Mouse (Mus musculus) layer of hippocampus, postnatal 25 days (tissue): ENCODE data around the gene Cd52. TPM values are rescaled to one million over a fixed set of nuclear protein-coding genes. Genes with fewer than 3 reads are reported as not detected.
"Not testable (repeated sequence)": the region's sequence is repeated elsewhere in the genome, so short reads cannot be mapped to it uniquely, and the experiment has no call there.

Experiments used
- DNase-seq, 2 experiments: peaks; one replicate each; pipeline ENCODE4 v3.0.0; 2022; ENCODE audit warnings: mixed read lengths in 2 of 2, low spot score in 1 of 2; ENCODE audit errors: extremely low spot score in 1 of 2
- total RNA-seq, 2 experiments: library from RNA; stranded (reverse); gene quantifications; 2 replicates each; pipeline ENCODE4 v1.2.3; 2021

Cd52 gene
- 1 to 10 TPM; 1.6 TPM for total RNA-seq

DNA sequence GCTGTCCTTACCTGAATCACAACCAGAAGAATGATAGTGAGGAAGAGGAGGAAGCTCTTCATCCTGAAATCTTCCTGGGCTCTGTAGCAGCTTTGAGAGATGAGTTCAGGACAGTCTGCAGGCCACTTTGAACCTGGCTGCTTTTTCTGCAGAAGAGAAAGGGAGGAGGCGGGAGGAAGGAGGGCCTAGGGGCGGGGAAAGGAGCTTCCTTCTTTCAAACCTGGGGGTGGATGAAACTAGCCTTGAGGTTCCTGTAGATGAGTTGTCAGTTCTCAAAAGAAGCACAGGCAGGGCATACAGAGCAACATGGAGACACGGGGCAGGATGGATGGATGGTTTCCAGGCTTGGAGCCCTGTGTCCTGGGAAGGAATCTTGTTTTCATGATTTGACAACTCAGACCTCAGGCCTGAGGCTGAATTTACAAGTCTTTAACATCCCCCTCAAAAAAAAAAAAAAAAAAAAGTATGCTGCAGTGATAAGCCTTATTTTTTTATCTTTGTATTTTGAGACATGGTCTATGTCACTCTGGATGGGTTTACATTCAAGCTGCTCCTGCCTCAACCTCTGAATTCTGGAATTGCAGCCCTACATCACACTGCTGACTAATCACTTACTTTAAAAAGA, at the start of gene Cd52:
Gene Cd52 (minus strand): TSS at position 160 of the 625 bp plus-strand sequence.
- DNase-seq = no peak

DNA sequence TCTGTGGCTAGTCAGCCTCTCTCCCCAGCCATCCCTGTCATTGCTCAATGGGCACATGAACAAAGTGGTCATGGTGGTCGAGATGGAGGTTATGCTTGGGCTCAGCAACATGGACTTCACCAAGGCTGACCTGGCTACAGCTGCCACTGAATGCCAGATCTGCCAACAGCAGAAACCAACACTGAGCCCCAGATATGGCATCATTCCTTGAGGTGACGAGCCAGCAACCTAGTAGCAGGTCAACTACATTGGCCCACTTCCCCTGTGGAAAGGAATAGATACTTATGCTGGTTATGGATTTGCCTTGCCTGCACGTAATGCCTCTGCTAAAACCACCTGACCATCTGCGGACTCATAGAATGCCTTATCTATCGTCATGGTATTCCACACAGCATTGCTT, 49.4 kb upstream of the Cd52 start:
- DNase-seq = not testable (repeated sequence)

GRCm38 (mm10) chr4:134138857-134139256, 44.0 kb upstream of the Cd52 start:
- DNase-seq = no peak

DNA sequence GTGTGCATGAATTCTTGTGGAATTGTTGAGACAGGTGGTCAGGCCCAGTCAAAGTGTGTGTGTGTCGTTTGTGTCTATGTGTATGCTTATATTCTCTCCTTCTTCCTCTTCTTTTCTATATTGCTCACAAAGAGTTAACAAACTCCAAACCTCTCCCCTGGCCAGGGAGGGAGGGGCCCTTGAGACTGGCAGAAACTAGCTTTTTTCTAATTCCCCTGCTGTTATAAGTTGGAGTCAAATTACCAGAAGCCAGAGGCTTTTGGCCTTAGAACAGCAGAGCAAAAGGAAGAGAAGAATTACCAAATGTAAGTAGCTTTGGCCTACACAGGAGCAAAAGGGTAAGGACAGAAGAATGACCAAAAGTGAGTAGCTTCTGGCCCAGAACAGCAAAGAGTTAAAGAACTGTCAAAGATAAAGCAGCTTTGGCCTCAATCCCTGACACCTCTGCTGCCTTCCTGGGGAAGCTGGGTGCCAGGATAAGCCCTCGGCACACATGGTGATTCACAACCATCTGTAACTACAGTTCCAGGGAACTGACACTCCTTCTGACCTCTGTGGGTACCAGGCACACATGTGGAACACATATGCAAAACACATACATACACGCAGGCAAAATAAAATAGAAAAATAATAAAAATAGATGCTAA, 41.5 kb upstream of the Cd52 start:
- DNase-seq = no peak

- no peak for DNase-seq
Measured at GRCm38 (mm10) chr4:134132519-134133095, 37.7 kb upstream of the Cd52 start.

GRCm38 (mm10) chr4:134132117-134132516, 37.2 kb upstream of the Cd52 start:
- DNase-seq = no peak

- DNase-seq = no peak
Measured at GRCm38 (mm10) chr4:134129482-134129881, 34.6 kb upstream of the Cd52 start.

DNA sequence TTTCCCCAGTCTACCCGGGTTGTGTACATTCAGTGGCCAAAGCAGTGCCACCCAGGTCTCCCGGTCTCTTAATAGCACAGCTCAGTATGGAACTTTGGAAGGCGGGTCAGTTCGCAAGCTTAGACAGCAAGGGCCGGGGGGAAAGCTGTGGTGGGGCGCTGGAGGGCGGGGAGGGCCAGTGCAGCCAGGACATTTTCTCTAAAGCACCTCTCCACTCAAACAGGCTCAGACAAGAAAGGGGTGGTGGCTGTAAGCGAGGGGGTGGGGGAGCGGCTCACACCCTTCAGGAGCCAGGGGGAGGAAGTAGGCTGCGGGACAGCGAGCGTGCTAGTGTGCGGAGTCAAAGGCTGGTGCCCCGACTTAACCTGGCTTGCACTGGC, 34.1 kb upstream of the Cd52 start:
- no peak for DNase-seq

- DNase-seq = peak; percentile 79 to 86
Measured at GRCm38 (mm10) chr4:134128221-134128982, 33.5 kb upstream of the Cd52 start, which contains the start of gene Sh3bgrl3. Gene Sh3bgrl3, minus strand, starts transcription at chr4:134128789.

GRCm38 (mm10) chr4:134127793-134128192, 32.9 kb upstream of the Cd52 start:
- DNase-seq = no peak

DNA sequence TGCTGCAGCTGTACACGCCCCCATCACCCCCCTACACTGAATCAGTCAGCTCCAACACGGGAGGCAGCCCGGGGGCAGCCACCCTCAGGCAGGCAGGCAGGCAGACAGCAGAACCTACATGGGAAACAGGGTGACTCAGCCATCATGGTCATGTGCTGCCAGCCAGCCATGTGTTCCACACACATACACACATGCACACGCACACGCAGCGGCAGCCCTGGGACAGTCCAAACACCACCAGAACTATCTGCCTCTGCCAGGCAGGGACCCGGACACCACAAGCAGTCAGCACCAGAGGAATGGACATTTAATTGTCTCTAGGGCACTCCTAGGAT, 32.2 kb upstream of the Cd52 start:
- peak in 1 of 2 experiments; percentile 35 for DNase-seq

- DNase-seq = no peak
Measured at GRCm38 (mm10) chr4:134126300-134127120, 31.6 kb upstream of the Cd52 start.

- DNase-seq = no peak
Measured at GRCm38 (mm10) chr4:134125383-134126060, 30.6 kb upstream of the Cd52 start.

- DNase-seq = peak; percentile 51 to 60
Measured at GRCm38 (mm10) chr4:134123680-134124551, 29.0 kb upstream of the Cd52 start.

DNA sequence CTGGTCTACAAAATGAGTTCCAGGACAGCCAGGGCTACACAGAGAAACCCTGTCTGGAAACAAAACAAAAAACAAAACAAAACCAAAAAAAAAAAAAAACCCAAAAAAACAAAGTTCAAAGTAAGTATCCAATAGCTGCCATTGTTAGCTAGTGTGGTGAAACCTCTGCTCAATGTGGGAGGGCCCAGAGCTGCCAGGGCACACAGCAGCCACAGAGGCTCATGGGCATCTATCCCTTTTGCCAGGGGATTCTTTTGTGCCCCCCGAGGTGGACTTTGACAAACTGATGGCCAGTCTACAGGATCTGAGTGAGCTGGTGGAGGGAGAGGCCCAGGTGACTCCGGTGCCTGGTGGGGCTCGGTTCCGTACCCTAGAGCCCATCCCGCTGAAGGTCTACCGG, 28.3 kb upstream of the Cd52 start:
- no peak for DNase-seq

- DNase-seq = no peak
Measured at GRCm38 (mm10) chr4:134122281-134122680, 27.4 kb upstream of the Cd52 start.

DNA sequence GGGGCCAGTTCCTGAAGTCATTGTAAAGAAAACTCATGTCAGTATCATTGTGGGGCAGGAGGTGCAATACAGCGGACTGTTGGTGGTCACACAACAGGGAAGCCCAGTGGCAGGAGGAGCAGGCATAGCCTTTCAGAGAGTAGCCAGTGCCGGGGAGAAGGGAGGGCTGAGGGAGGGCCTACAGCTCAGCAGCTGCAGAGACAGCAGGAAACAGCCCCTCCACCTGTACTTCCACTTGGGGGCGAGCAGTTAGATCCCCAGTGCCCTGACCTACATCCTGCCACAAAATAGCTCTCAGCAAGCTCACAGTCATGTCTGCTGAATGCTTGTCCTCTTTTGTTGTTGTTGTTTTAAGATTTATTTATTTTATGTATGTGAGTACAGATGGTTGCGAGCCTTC, 26.7 kb upstream of the Cd52 start:
- DNase-seq = no peak

DNA sequence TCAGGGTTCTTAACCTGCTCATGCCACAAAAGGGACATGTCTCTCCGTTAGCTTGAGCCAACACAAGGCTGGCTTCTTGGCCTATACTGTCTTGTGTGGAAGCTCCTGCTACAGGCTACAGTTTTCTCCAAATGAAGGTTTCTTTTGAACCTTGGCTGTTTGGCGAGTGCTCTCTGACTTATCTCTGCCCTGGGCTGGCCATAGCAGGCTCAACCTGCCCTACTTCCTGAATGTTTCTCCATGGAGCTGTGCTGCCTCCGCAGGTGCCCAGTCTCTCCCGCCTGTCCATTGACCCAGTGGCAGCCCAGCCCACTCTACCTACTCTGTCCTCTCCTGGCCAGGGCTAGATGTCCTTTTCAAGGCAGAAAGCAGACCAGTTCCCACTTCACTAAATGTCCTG, 26.0 kb upstream of the Cd52 start:
- no peak for DNase-seq
